Mouse (Mus musculus) lung, embryonic 15.5 days (tissue): ENCODE measurements around the gene Raly. TPM values are rescaled to one million over a fixed set of nuclear protein-coding genes. Genes with fewer than 3 reads are reported as not detected.

Experiments
- ATAC-seq: fragments of 200-750 bp; cut with Nextera tagmentation; 2 replicates; pipeline ENCODE4 v1.8.0; 2017; ENCODE audit warnings: moderate number of reproducible peaks, borderline replicate concordance; ENCODE audit not compliant: low FRiP score, low TSS enrichment; ENCODE audit errors: extremely low read depth
- H3K27ac ChIP-seq: fragments of 300-500 bp; sonication (generic); 2 replicates; pipeline ENCODE4 v1.5.1; 2015; ENCODE audit warnings: moderate library complexity, mild to moderate bottlenecking, inconsistent platforms
- H3K27me3 ChIP-seq: fragments of 300-500 bp; sonication (generic); 2 replicates; pipeline ENCODE4 v1.6.1; 2015; ENCODE audit warnings: inconsistent platforms
- H3K36me3 ChIP-seq: fragments of 300-500 bp; sonication (generic); 2 replicates; pipeline ENCODE4 v1.6.1; 2015; ENCODE audit warnings: inconsistent platforms
- H3K4me1 ChIP-seq: fragments of 300-500 bp; sonication (generic); 2 replicates; pipeline ENCODE4 v1.6.1; 2015; ENCODE audit warnings: inconsistent platforms
- H3K4me2 ChIP-seq: fragments of 300-500 bp; sonication (generic); 2 replicates; pipeline ENCODE4 v1.6.1; 2015; ENCODE audit warnings: inconsistent platforms, mild to moderate bottlenecking, moderate library complexity
- H3K4me3 ChIP-seq: fragments of 300-500 bp; sonication (generic); 2 replicates; pipeline ENCODE4 v1.5.1; 2015; ENCODE audit warnings: mild to moderate bottlenecking, inconsistent platforms
- H3K9ac ChIP-seq: fragments of 300-500 bp; sonication (generic); 2 replicates; pipeline ENCODE4 v1.6.1; 2015; ENCODE audit warnings: inconsistent platforms
- H3K9me3 ChIP-seq: fragments of 300-500 bp; sonication (generic); 2 replicates; pipeline ENCODE4 v1.6.1; 2016; ENCODE audit warnings: inconsistent platforms
- WGBS: fragments of 180-500 bp; shearing (Covaris S2); methylation state at CpG from one replicate; pipeline ENCODE4 v1.1.7; 2015; 5-methylcytosine and 5-hydroxymethylcytosine counted together
- polyA plus RNA-seq: library from polyadenylated mRNA; unstranded; fragments of >200 nt; fragmentation: Nextera tagmentation; extraction: Ambion mirVana; gene quantifications from 2 replicates; pipeline ENCODE4 v1.2.1, GENCODE M21; 2015

Gene Raly
- 42.2 and 48.0 TPM in 2 replicates for polyA plus RNA-seq

DNA sequence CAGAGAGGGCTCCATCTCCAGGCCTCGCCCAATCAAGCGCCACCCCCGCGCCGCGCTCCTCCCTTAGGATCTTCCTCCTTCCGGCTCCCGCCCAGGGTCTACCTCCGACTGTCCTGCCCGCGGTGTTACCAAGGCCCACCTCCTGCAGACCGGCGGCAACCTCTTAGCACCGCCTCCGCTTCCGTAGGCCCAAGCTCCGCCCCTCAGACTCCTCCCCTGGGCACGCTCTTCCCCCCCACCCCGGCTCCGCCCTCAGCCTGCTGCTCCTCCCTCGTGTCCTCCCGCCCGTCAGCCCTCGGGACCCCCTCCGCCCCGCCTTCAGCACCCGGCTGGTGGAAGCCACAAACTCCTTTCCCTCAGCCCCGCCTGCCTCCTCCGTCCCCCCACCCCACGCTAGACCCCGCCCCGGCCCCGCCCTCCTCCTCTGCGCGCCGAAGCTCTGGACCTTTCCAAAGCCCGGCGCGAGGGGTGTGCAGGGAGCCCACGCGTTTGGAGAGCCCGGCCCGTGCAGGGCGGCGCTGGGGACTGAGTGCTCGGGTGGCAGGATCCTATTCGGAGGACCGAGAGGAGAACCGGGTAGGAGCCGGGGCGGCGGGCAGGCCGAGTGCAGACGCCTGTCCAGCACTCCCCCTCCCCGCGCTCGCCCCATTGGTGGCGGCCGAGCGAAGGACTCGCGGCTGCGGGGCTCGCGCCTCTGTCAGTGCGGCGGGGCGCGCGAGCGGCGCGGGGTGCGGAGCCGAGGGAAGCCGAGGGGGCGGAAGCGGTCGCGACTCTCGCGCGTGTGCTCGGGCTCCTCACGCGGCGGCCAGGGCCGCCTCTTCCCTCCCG is at the start of gene Raly, which contains the start of gene a:
Raly (plus strand) TSS at position 441 of the 828 bp plus-strand sequence.
a (plus strand) TSS at position 747 of the 828 bp plus-strand sequence.
- Histone ChIP-seq H3K9me3 (no peaks in the 10 kb centered on the region), H3K27ac (peak within 1 kb of the TSS; percentile 99), H3K4me3 (peak within 1 kb of the TSS; percentile 80), H3K4me2 (peak within 1 kb of the TSS; percentile 67), H3K4me1 (peaks cover 32% of the 10 kb centered on the region), H3K36me3 (no peaks in the 10 kb centered on the region), H3K9ac (peak within 1 kb of the TSS; percentile 97), H3K27me3 (no peaks in the 10 kb centered on the region)
- under 1% methylated on average over 89 of the region's 89 CpGs for WGBS
- ATAC-seq: peak; percentile 98

DNA sequence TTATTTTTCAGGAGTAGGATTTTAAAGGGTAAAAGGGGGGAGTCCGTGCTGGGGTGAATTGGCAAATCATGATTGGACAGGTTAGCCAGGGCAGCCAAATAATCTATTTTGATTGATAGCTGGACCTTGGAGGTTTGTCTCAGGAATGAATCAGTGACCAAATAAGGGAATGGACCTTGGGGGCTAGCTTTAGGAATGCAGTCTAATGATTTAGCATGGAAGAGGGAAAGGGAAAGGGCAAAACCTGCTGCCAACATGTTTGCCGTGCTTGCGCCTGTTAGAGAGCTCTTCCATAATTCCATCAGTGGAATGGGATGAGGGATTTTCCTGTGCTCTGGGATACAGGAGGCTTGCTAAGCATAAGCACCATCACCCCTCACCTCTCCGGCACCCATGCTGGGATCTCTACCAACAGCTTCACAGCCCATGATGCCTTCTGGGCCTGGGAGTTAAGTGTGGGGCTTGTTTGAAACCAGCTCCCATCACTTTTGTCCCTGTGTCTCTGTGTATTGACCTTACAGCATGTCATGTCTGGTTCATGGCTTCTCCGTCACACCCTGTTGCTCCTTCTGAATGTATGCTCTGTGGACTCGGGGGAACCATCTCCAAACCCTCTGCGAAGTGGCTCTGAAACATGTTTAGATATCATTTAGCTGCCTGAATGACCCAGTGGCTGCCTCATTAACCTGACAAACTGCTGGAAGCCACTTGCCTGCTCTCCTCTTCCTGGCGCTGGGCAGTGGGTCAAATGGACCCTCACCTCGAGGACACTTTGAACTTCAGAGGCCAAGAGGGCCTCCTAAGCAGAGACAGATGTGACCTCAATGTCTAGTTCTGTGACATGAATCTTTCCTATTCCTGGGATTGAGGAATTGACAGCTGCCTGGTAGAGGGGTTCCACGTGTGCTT is 47.7 kb upstream of the Raly start:
- WGBS: 66% methylated on average over 10 of the region's 10 CpGs
- Histone ChIP-seq H3K9me3 (no peaks in the 10 kb centered on the region), H3K27me3 (no peaks in the 10 kb centered on the region), H3K36me3 (no peaks in the 10 kb centered on the region), H3K9ac (no peak overlapping the region), H3K4me1 (no peaks in the 10 kb centered on the region), H3K4me2 (no peak overlapping the region), H3K4me3 (no peak overlapping the region), H3K27ac (no peak overlapping the region)
- ATAC-seq: no peak

DNA sequence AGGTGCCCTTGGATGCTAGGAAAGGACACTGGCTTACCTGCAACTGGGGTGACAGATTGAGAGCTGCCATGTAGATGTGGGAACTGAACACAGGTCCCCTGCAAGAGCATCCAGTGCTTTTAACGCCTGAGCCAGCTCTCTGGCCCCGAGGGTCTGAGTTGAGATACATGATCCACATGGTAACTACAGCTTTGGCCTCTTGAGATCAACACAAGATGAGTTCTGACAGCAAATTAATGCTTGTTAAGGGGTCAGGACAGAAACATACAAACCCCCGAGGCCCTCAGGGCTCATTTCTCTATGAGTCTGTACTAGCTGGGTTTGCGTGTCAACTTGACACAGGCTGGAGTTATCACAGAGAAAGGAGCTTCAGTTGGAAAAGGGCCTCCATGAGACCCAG is 47.0 kb upstream of the Raly start:
- ATAC-seq: no peak
- Histone ChIP-seq H3K9ac (no peak overlapping the region), H3K27me3 (no peaks in the 10 kb centered on the region), H3K4me1 (peaks cover under 1% of the 10 kb centered on the region), H3K36me3 (no peaks in the 10 kb centered on the region), H3K4me2 (no peak overlapping the region), H3K4me3 (no peak overlapping the region), H3K9me3 (no peaks in the 10 kb centered on the region), H3K27ac (no peak overlapping the region)
- 67% methylated on average over 4 of the region's 4 CpGs for WGBS

- H3K36me3 ChIP-seq: no peaks in the 10 kb centered on the region
- no peak overlapping the region for H3K4me3 ChIP-seq
- no peak overlapping the region for H3K9ac ChIP-seq
- no peaks in the 10 kb centered on the region for H3K27me3 ChIP-seq
- peaks cover 17% of the 10 kb centered on the region for H3K4me1 ChIP-seq
- ATAC-seq: no peak
- H3K9me3 ChIP-seq: no peaks in the 10 kb centered on the region
- no peak overlapping the region for H3K4me2 ChIP-seq
- WGBS: 90% methylated on average over 2 of the region's 2 CpGs
- H3K27ac ChIP-seq: no peak overlapping the region
These were observed 42.5 kb upstream of the Raly start for GRCm38 (mm10) chr2:154748383-154748782.

DNA sequence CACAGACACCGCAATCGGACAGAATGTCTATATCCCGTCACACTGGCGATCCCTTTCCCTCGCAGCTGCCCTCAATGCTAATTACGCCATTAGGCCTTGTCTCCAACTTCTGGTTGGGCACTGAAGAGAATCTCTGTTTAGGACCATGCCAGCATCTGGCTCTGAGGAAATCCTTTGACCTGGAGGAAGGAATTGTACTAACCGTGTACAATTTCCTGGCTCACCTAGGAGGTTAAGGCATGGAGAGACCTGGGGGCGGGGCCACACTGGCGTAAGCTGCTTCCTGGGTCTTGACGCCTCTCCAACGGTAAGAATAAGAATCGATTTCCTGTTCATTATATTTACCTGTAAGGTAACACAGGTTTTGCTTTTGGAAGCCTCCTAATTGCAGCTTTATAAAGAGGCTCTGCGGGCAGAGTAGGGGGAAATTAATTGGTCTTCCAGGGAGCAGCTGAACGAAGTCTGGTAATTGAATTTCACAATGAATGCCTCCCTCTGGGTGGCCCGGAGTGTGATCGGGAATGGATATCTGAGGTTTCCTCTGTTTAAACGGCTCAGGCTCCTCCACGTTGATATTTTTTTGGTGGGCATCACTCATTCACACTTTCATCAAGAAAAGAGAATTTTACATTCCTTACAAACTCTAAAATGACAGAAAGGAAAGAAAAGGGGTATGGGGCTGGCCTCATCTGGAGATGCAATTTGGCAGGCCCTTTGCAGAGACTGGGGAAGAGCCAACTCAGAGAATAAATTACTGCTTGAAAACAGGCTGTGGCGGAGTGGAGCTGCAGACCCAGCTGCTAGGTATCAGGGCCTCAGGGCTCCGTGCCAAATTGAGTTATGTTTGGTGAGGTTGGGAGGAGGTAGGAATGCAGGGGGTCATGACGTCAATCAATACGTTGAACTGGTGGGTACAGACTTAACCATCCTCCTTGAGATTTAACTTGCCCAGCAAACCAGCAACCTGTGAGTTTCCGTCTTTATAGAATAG is 41.6 kb upstream of the Raly start:
- Histone ChIP-seq H3K36me3 (no peaks in the 10 kb centered on the region), H3K27me3 (no peaks in the 10 kb centered on the region), H3K4me3 (no peak overlapping the region), H3K4me2 (peak overlapping the region; percentile 5; the same call in 1 of the 2 replicates), H3K9ac (no peak overlapping the region), H3K27ac (peak overlapping the region; percentile 17; the same call in 1 of the 2 replicates), H3K9me3 (no peaks in the 10 kb centered on the region), H3K4me1 (peaks cover 17% of the 10 kb centered on the region)
- 55% methylated on average over 23 of the region's 23 CpGs for WGBS
- ATAC-seq: peak; percentile 31; the same call in 1 of the 2 replicates

DNA sequence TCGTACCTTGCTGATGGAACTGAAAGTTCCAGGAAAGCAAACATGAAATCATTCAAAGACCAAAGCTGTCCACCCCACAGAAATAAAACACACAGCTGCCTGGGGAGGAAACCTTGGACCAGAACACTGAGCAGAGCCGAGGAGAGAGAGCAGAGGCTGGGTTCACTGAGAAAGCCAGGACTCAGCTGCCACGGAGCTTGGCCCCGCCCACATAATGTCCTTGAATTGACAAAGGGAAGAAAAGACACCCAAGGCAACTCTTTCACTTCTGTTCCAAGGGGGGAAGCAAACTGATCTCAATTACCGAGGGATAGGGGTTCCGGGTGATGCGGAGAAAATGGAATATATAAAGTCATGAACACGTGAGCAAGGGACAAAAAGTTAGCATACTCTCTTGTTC is 39.0 kb upstream of the Raly start:
- H3K27me3 ChIP-seq: no peaks in the 10 kb centered on the region
- peaks cover 17% of the 10 kb centered on the region for H3K4me1 ChIP-seq
- no peaks in the 10 kb centered on the region for H3K9me3 ChIP-seq
- H3K4me2 ChIP-seq: no peak overlapping the region
- H3K4me3 ChIP-seq: no peak overlapping the region
- WGBS: 59% methylated on average over 8 of the region's 8 CpGs
- no peak overlapping the region for H3K9ac ChIP-seq
- ATAC-seq: no peak
- no peak overlapping the region for H3K27ac ChIP-seq
- H3K36me3 ChIP-seq: no peaks in the 10 kb centered on the region

DNA sequence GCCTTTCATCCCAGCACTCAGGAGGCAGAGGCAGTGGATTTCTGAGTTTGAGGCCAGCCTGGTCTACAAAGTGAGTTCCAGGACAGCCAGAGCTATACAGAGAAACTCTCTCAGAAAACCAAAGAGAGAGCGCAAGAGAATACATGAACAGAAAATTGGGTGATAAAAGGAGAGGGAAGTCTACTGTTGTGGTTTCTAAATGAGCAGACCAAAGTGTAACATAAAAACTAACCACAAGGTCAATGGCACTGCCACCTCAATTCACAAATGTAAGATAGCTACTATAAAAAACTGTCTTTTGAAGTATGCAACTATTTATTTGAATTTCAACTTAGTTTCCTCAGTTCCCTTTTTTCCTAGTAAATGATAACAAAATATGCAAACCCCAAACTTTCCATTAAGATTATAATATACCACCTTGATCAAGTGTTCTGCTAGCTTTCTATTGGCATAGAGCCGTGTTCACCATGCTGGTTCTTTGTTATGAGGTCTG is 36.8 kb upstream of the Raly start:
- H3K9ac ChIP-seq: no peak overlapping the region
- H3K27me3 ChIP-seq: no peaks in the 10 kb centered on the region
- H3K36me3 ChIP-seq: no peaks in the 10 kb centered on the region
- no peak overlapping the region for H3K4me2 ChIP-seq
- H3K27ac ChIP-seq: no peak overlapping the region
- no peaks in the 10 kb centered on the region for H3K9me3 ChIP-seq
- no peak overlapping the region for H3K4me3 ChIP-seq
- ATAC-seq: no peak
- 83% methylated on average over 2 of the region's 2 CpGs for WGBS
- H3K4me1 ChIP-seq: peaks cover 14% of the 10 kb centered on the region

GRCm38 (mm10) chr2:154755791-154756190 is 35.1 kb upstream of the Raly start:
- Histone ChIP-seq H3K4me1 (peaks cover 4% of the 10 kb centered on the region; the same call in 1 of the 2 replicates), H3K36me3 (no peaks in the 10 kb centered on the region), H3K4me2 (no peak overlapping the region), H3K4me3 (no peak overlapping the region), H3K27me3 (no peaks in the 10 kb centered on the region), H3K9ac (no peak overlapping the region), H3K9me3 (no peaks in the 10 kb centered on the region), H3K27ac (no peak overlapping the region)
- no peak for ATAC-seq
- 60% methylated on average over 6 of the region's 6 CpGs for WGBS

DNA sequence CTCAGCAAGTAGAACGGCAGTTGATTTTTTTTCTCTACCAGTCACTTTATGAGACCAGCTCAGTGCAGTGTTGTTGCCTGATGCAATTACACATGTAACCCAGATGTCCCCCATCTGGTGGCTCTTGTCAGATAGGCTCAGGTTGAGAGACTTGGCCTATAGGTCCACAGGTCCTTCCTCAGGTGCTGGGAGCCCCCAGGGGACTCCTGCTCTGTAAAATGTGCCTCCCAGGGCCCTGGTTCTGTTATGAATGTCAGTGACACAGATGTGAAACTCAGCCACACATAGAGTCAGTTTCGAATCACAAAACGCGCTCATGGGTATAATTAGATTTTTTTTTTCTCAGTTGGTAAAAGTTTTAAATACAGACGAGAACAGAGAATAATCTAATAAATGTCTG is 33.2 kb upstream of the Raly start:
- WGBS: 84% methylated on average over 5 of the region's 5 CpGs

GRCm38 (mm10) chr2:154758454-154758853 is 32.4 kb upstream of the Raly start:
- ATAC-seq: no peak
- Histone ChIP-seq H3K4me3 (no peak overlapping the region), H3K4me2 (no peak overlapping the region), H3K36me3 (no peaks in the 10 kb centered on the region), H3K9me3 (no peaks in the 10 kb centered on the region), H3K9ac (no peak overlapping the region), H3K27ac (no peak overlapping the region), H3K4me1 (peaks cover 4% of the 10 kb centered on the region; the same call in 1 of the 2 replicates), H3K27me3 (no peaks in the 10 kb centered on the region)
- WGBS: 84% methylated on average over 1 of the region's 1 CpGs

More for the DNA sequence above, 33.2 kb upstream of the Raly start:
- H3K4me1 ChIP-seq: no peaks in the 10 kb centered on the region
- H3K9me3 ChIP-seq: no peaks in the 10 kb centered on the region
- H3K27ac ChIP-seq: no peak overlapping the region
- no peaks in the 10 kb centered on the region for H3K27me3 ChIP-seq
- H3K9ac ChIP-seq: no peak overlapping the region
- H3K36me3 ChIP-seq: no peaks in the 10 kb centered on the region
- H3K4me3 ChIP-seq: no peak overlapping the region
- no peak for ATAC-seq
- H3K4me2 ChIP-seq: no peak overlapping the region

DNA sequence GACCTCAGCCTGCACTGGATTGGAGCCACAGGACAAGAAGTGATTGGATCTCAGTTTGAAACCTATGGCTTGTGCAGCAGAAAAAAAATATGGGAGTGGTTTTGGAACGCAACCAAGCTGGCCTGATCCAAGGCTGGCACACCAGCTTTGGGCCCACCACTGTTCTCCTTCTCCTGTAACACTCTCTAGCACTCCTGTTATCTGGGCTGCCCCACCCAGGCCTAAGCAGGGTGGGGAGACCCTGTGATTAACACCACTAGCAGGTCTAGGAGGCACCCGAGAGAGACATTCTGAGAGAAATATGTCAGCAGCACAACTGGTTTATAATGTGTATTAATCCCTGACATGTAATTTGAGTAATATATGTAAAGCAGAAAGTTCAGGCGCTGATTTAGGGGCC is 27.7 kb upstream of the Raly start:
- Histone ChIP-seq H3K27me3 (no peaks in the 10 kb centered on the region), H3K27ac (no peak overlapping the region), H3K9ac (no peak overlapping the region), H3K4me3 (no peak overlapping the region), H3K4me1 (peaks cover 18% of the 10 kb centered on the region), H3K9me3 (no peaks in the 10 kb centered on the region), H3K4me2 (no peak overlapping the region), H3K36me3 (no peaks in the 10 kb centered on the region)
- 71% methylated on average over 3 of the region's 3 CpGs for WGBS
- no peak for ATAC-seq
